Mouse (Mus musculus) limb, embryonic 14.5 days (tissue): Measurements from ENCODE around the gene Antxr1. TPM values are rescaled to one million over a fixed set of nuclear protein-coding genes. Genes with fewer than 3 reads are reported as not detected.

Experiments used
- ATAC-seq: fragments of 200-750 bp; cut with Nextera tagmentation; 2 replicates; pipeline ENCODE4 v1.8.0; 2017; ENCODE audit warnings: low read depth, moderate number of reproducible peaks, moderate TSS enrichment; ENCODE audit not compliant: low FRiP score
- DNase-seq: peaks from one replicate; pipeline ENCODE4 v3.0.0-alpha.2; 2015; ENCODE audit warnings: low spot score
- H3K27ac ChIP-seq: fragments of 300-500 bp; sonication (generic); replicated peaks from 2 replicates; pipeline ENCODE4 v1.5.1; 2014; ENCODE audit warnings: low read depth, mild to moderate bottlenecking, low read length, moderate library complexity, mixed read lengths
- H3K27me3 ChIP-seq: fragments of 300-500 bp; sonication (generic); 2 replicates; pipeline ENCODE4 v1.6.1; 2014; ENCODE audit warnings: low read length, mixed read lengths; ENCODE audit not compliant: control insufficient read depth, insufficient read depth
- H3K36me3 ChIP-seq: fragments of 300-500 bp; sonication (generic); 2 replicates; pipeline ENCODE4 v1.6.1; 2014; ENCODE audit warnings: mild to moderate bottlenecking, low read length, moderate library complexity, mixed read lengths; ENCODE audit not compliant: control insufficient read depth, insufficient read depth
- H3K4me1 ChIP-seq: fragments of 300-500 bp; sonication (generic); 2 replicates; pipeline ENCODE4 v1.6.1; 2014; ENCODE audit warnings: antibody characterized with exemption, low read length, mixed read lengths; ENCODE audit not compliant: control insufficient read depth, insufficient read depth
- H3K4me2 ChIP-seq: fragments of 300-500 bp; sonication (generic); replicated peaks from 2 replicates; pipeline ENCODE4 v1.6.1; 2014; ENCODE audit warnings: low read depth, mild to moderate bottlenecking, low read length, moderate library complexity; ENCODE audit not compliant: severe bottlenecking
- H3K4me3 ChIP-seq: fragments of 300-500 bp; sonication (generic); replicated peaks from 2 replicates; pipeline ENCODE4 v1.5.1; 2014; ENCODE audit warnings: low read length
- H3K9ac ChIP-seq: fragments of 300-500 bp; sonication (generic); 2 replicates; pipeline ENCODE4 v1.6.1; 2014; ENCODE audit warnings: mild to moderate bottlenecking, low read depth, low read length, moderate library complexity; ENCODE audit not compliant: severe bottlenecking
- H3K9me3 ChIP-seq: fragments of 300-500 bp; sonication (generic); 2 replicates; pipeline ENCODE4 v1.6.1; 2016; ENCODE audit warnings: low read length; ENCODE audit not compliant: control insufficient read depth
- POLR2A ChIP-seq: fragments of 200-500 bp; IDR thresholded peaks from 2 replicates; pipeline ENCODE4 v1.8.0; 2012; ENCODE audit warnings: inconsistent platforms, mild to moderate bottlenecking, moderate library complexity, borderline replicate concordance; ENCODE audit not compliant: insufficient read depth, insufficient read length; ENCODE audit errors: extremely low read depth
- WGBS: fragments of 180-500 bp; shearing (Covaris S2); extraction: QIAGEN DNeasy Blood & Tissue Kit; methylation state at CpG from one replicate; pipeline ENCODE4 v1.1.7; 2014; 5-methylcytosine and 5-hydroxymethylcytosine counted together
- polyA plus RNA-seq, 2 experiments: library from polyadenylated mRNA; depleted of rRNA in 1 of 2; stranded (reverse) in 1 of 2; unstranded in 1 of 2; fragments of >200 nt; fragmentation: Nextera tagmentation in 1 of 2; extraction: Ambion mirVana in 1 of 2; gene quantifications; 2 replicates each; pipeline versions ENCODE4 v1.2.1 to v1.2.3; 2012 to 2014

Gene Antxr1
- polyA plus RNA-seq, 2 experiments, result 33.8 to 75.7 TPM

- no peak for ATAC-seq
- Histone ChIP-seq H3K9ac (no peak overlapping the region), H3K4me2 (no peak overlapping the region), H3K27me3 (no peaks in the 10 kb centered on the region), H3K27ac (no peak overlapping the region), H3K36me3 (peaks cover 9% of the 10 kb centered on the region; the same call in 1 of the 2 replicates), H3K9me3 (no peaks in the 10 kb centered on the region), H3K4me1 (peaks cover 54% of the 10 kb centered on the region), H3K4me3 (no peak overlapping the region)
- no peak for DNase-seq
- no peak for TF ChIP-seq POLR2A
- WGBS, result 67% methylated on average over 13 of the region's 13 CpGs
Measured at GRCm38 (mm10) chr6:87143594-87143993, 192.0 kb downstream of the Antxr1 start.

- Histone ChIP-seq H3K4me3 (no peak overlapping the region), H3K9ac (no peak overlapping the region), H3K9me3 (no peaks in the 10 kb centered on the region), H3K27ac (peak overlapping the region; percentile 58; the same call in 1 of the 2 replicates), H3K4me1 (peaks cover 54% of the 10 kb centered on the region), H3K4me2 (no peak overlapping the region), H3K27me3 (no peaks in the 10 kb centered on the region), H3K36me3 (peaks cover 16% of the 10 kb centered on the region; the same call in 1 of the 2 replicates)
- 53% methylated on average over 5 of the region's 5 CpGs for WGBS
- TF ChIP-seq POLR2A, result no peak
- DNase-seq (no peak), ATAC-seq (no peak)
Measured at GRCm38 (mm10) chr6:87142239-87142638, 193.4 kb downstream of the Antxr1 start.

- H3K27ac ChIP-seq, result peak overlapping the region; percentile 52
- peak; percentile 85 for ATAC-seq
Measured at GRCm38 (mm10) chr6:87139796-87140553, 195.6 kb downstream of the Antxr1 start.

GRCm38 (mm10) chr6:87138479-87138878 is 197.1 kb downstream of the Antxr1 start:
- H3K27me3 ChIP-seq, result no peaks in the 10 kb centered on the region
- no peak overlapping the region for H3K4me2 ChIP-seq
- TF ChIP-seq POLR2A, result no peak
- no peak overlapping the region for H3K4me3 ChIP-seq
- 95% methylated on average over 5 of the region's 5 CpGs for WGBS
- H3K36me3 ChIP-seq, result peaks cover 34% of the 10 kb centered on the region
- ATAC-seq (no peak), DNase-seq (no peak)
- H3K9ac ChIP-seq, result no peak overlapping the region
- H3K9me3 ChIP-seq, result no peaks in the 10 kb centered on the region
- no peak overlapping the region for H3K27ac ChIP-seq
- H3K4me1 ChIP-seq, result peaks cover 38% of the 10 kb centered on the region

More at GRCm38 (mm10) chr6:87139796-87140553, 195.6 kb downstream of the Antxr1 start:
- 41% methylated on average over 12 of the region's 12 CpGs for WGBS
- Histone ChIP-seq H3K4me2 (no peak overlapping the region), H3K9me3 (no peaks in the 10 kb centered on the region), H3K4me3 (no peak overlapping the region), H3K4me1 (peaks cover 51% of the 10 kb centered on the region), H3K36me3 (peaks cover 31% of the 10 kb centered on the region), H3K27me3 (no peaks in the 10 kb centered on the region), H3K9ac (no peak overlapping the region)
- no peak for TF ChIP-seq POLR2A
- DNase-seq, result peak; percentile 81

- H3K4me2 ChIP-seq, result no peak overlapping the region
- H3K27ac ChIP-seq, result no peak overlapping the region
- H3K36me3 ChIP-seq, result peaks cover 31% of the 10 kb centered on the region
- ATAC-seq, result no peak
- DNase-seq, result no peak
- no peaks in the 10 kb centered on the region for H3K27me3 ChIP-seq
- peaks cover 4% of the 10 kb centered on the region; the same call in 1 of the 2 replicates for H3K4me1 ChIP-seq
- no peak overlapping the region for H3K9ac ChIP-seq
- no peak overlapping the region for H3K4me3 ChIP-seq
- peaks cover 3% of the 10 kb centered on the region; the same call in 1 of the 2 replicates for H3K9me3 ChIP-seq
- 71% methylated on average over 12 of the region's 12 CpGs for WGBS
- TF ChIP-seq POLR2A, result no peak
Measured at GRCm38 (mm10) chr6:87133966-87134546, 201.6 kb downstream of the Antxr1 start.
